9 mouse cellular contexts compared by ENCODE assay signal in genomic region chr8:92721266-92721935, GRCm38 (mm10). TPM values are rescaled to one million over a fixed set of nuclear protein-coding genes. Genes with fewer than 3 reads are reported as not detected.
DNase-seq lines count a peak whose midpoint lies in the region; ATAC-seq and TF ChIP-seq lines count a peak whose summit lies in the region.
"Had no signal": no experiment of that assay in that cellular context is flagged by ENCODE, and none has a peak within 500 bp of the region (broad histone marks: within the 10 kb centered on the region; RNA-seq: fewer than 3 reads in every experiment).

No protein-coding gene starts in this region.

- no peak overlapping the region for H3K4me2 ChIP-seq in hindbrain, embryonic 14.5 days (replicated peaks)
- no peak overlapping the region for H3K4me2 ChIP-seq in midbrain, embryonic 11.5 days
- H3K4me2 ChIP-seq in stomach, embryonic 14.5 days (replicated peaks; ENCODE audit: low read depth, low read length): no peak overlapping the region

- no peak overlapping the region for H3K9ac ChIP-seq in hindbrain, embryonic 14.5 days
- no peak overlapping the region for H3K9ac ChIP-seq in midbrain, embryonic 11.5 days (ENCODE audit: low read length)
- H3K9ac ChIP-seq in stomach, embryonic 14.5 days (replicated peaks; ENCODE audit: low read depth, low read length): no peak overlapping the region

- DNase-seq in Patski (ENCODE audit: low read depth, low spot score): no peak
- peak; percentile 40 to 57 for DNase-seq in cerebellum, postnatal 25 days
- peak; percentile 28 to 52 for DNase-seq in frontal cortex, postnatal 25 days (ENCODE audit: low spot score in 2 of 2)
- DNase-seq in hindbrain, embryonic 14.5 days (ENCODE audit: low spot score): peak; percentile 86
- peak; percentile 54 to 75 for DNase-seq in left cerebral cortex, adult 18-20 months (ENCODE audit: low spot score in 2 of 2)
- DNase-seq in midbrain, embryonic 11.5 days (ENCODE audit: low spot score, missing footprints): peak; percentile 93

- H3K4me3 ChIP-seq in hindbrain, embryonic 14.5 days (replicated peaks; ENCODE audit: low read length): no peak overlapping the region
- no peak overlapping the region for H3K4me3 ChIP-seq in midbrain, embryonic 11.5 days (ENCODE audit: low read depth, low read length)
- H3K4me3 ChIP-seq in stomach, embryonic 14.5 days (ENCODE audit: low read depth, low read length): no peak overlapping the region

- no peak overlapping the region for H3K27ac ChIP-seq in hindbrain, embryonic 14.5 days
- no peak overlapping the region; the same call in 1 of the 2 replicates for H3K27ac ChIP-seq in midbrain, embryonic 11.5 days (ENCODE audit: low read depth, low read length)
- H3K27ac ChIP-seq in stomach, embryonic 14.5 days (ENCODE audit: low read length): no peak overlapping the region

- no peaks in the 10 kb centered on the region for H3K9me3 ChIP-seq in hindbrain, embryonic 14.5 days (ENCODE audit: control insufficient read depth, low read length)
- no peaks in the 10 kb centered on the region for H3K9me3 ChIP-seq in midbrain, embryonic 11.5 days (ENCODE audit: control insufficient read depth, low read length)
- H3K9me3 ChIP-seq in stomach, embryonic 14.5 days (ENCODE audit: control insufficient read depth, low read depth, low read length): no peaks in the 10 kb centered on the region

- H3K4me1 ChIP-seq in hindbrain, embryonic 14.5 days (replicated peaks; ENCODE audit: control insufficient read depth, insufficient read depth, low read length): peaks cover 6% of the 10 kb centered on the region; the same call in 1 of the 2 replicates
- H3K4me1 ChIP-seq in midbrain, embryonic 11.5 days (ENCODE audit: control insufficient read depth, insufficient read depth, low read length): peaks cover 20% of the 10 kb centered on the region
- H3K4me1 ChIP-seq in stomach, embryonic 14.5 days (ENCODE audit: control insufficient read depth, insufficient read depth, low read length): no peaks in the 10 kb centered on the region

- in situ Hi-C loops in Patski (cut with MboI; ENCODE audit: low pct_unique_long_range_greater_than_20kb): no loop called here

- CTCF ChIA-PET in Patski (lab: Charles Lee): interaction anchor here (0.9 kb wide), 1 partner anchor 924 kb away, joined by 3 read pairs; no protein-coding TSS in a partner anchor

- peak; percentile 72 for ATAC-seq in Patski
- ATAC-seq in hindbrain, embryonic 14.5 days (ENCODE audit: low FRiP score): peak; percentile 77; the same call in 1 of the 2 replicates
- ATAC-seq in midbrain, embryonic 11.5 days (ENCODE audit: low FRiP score): peak; percentile 90
- peak; percentile 42; the same call in 1 of the 2 replicates for ATAC-seq in stomach, embryonic 14.5 days (ENCODE audit: insufficient number of reproducible peaks, insufficient read depth, low FRiP score, low read depth)
- ATAC-seq in megakaryocyte, adult 5-6 weeks (ENCODE audit: poor library complexity, severe bottlenecking): no peak

- POLR2A ChIA-PET in Patski (lab: Charles Lee): no interaction called here

- WGBS in hindbrain, embryonic 14.5 days: 37% methylated on average over 12 of the region's 12 CpGs
- 42% methylated on average over 12 of the region's 12 CpGs for WGBS in midbrain, embryonic 11.5 days
- WGBS in stomach, embryonic 14.5 days: 45% methylated on average over 12 of the region's 12 CpGs

- peak; percentile 61 for TF ChIP-seq CTCF in Patski (IDR thresholded peaks at IDR 0.05)

- H3K36me3 ChIP-seq in hindbrain, embryonic 14.5 days (replicated peaks; ENCODE audit: control insufficient read depth, insufficient read depth): no peaks in the 10 kb centered on the region
- no peaks in the 10 kb centered on the region for H3K36me3 ChIP-seq in midbrain, embryonic 11.5 days (ENCODE audit: control insufficient read depth, insufficient read depth, low read length)
- H3K36me3 ChIP-seq in stomach, embryonic 14.5 days (ENCODE audit: control insufficient read depth, insufficient read depth, low read length): no peaks in the 10 kb centered on the region

- peaks cover 14% of the 10 kb centered on the region for H3K27me3 ChIP-seq in Patski
- peaks cover 6% of the 10 kb centered on the region for H3K27me3 ChIP-seq in hindbrain, embryonic 14.5 days (ENCODE audit: control insufficient read depth, insufficient read depth, low read length)
- no peaks in the 10 kb centered on the region for H3K27me3 ChIP-seq in midbrain, embryonic 11.5 days (ENCODE audit: control insufficient read depth, insufficient read depth, low read length)
- no peaks in the 10 kb centered on the region for H3K27me3 ChIP-seq in stomach, embryonic 14.5 days (ENCODE audit: control insufficient read depth, insufficient read depth, low read length)

RNA-seq across cellular contexts. Expression of gene Irx6, which starts 47.3 kb away (rescaled TPM):
- not detected for polyA plus RNA-seq in Patski (2021)
- 0.86 and 2.3 TPM in 2 replicates for polyA plus RNA-seq in hindbrain, embryonic 14.5 days (2014; fragmentation: Nextera tagmentation; extraction: Ambion mirVana)
- total RNA-seq in left cerebral cortex, adult 18-20 months (2021): under 1 TPM; 0.16 to 0.33 TPM
- 2.3 and 2.6 TPM in 2 replicates for polyA plus RNA-seq in midbrain, embryonic 11.5 days (2014; fragmentation: Nextera tagmentation; extraction: Ambion mirVana)
- not detected in 2 replicates for polyA plus RNA-seq in stomach, embryonic 14.5 days (2014; fragmentation: Nextera tagmentation; extraction: Ambion mirVana)
- total RNA-seq in megakaryocyte, adult 5-6 weeks (2015): not detected in 2 replicates
- total RNA-seq in megakaryocyte, adult 5-6 weeks (2017): not detected in 2 replicates
- total RNA-seq: neutrophil, adult 5-6 weeks had no signal
